Mouse (Mus musculus) thymus, adult 2 months (tissue): ENCODE measurements around the gene Pik3r2. TPM values are rescaled to one million over a fixed set of nuclear protein-coding genes. Genes with fewer than 3 reads are reported as not detected.

ENCODE experiments used
- DNase-seq: peaks from one replicate; pipeline ENCODE4 v3.0.0; 2021
- H3K27ac ChIP-seq: fragments of 200-500 bp; 2 replicates; pipeline ENCODE4 v1.5.1; 2012; ENCODE audit warnings: low read length, control low read depth; ENCODE audit not compliant: control insufficient read depth, insufficient read depth
- H3K27me3 ChIP-seq: fragments of 200-500 bp; 2 replicates; pipeline ENCODE4 v1.6.1; 2012; ENCODE audit warnings: mild to moderate bottlenecking, low read length, moderate library complexity, mixed read lengths; ENCODE audit not compliant: control insufficient read depth, insufficient read depth
- H3K36me3 ChIP-seq: fragments of 200-500 bp; 2 replicates; pipeline ENCODE4 v1.6.1; 2012; ENCODE audit warnings: mild to moderate bottlenecking, low read length, moderate library complexity; ENCODE audit not compliant: control insufficient read depth, insufficient read depth
- H3K4me1 ChIP-seq: fragments of 200-500 bp; replicated peaks from 2 replicates; pipeline ENCODE4 v1.6.1; 2012; ENCODE audit warnings: low read length; ENCODE audit not compliant: control insufficient read depth, insufficient read depth
- H3K4me3 ChIP-seq: fragments of 200-500 bp; 2 replicates; pipeline ENCODE4 v1.5.1; 2012; ENCODE audit warnings: mild to moderate bottlenecking, low read length, control low read depth, moderate library complexity; ENCODE audit not compliant: control insufficient read depth, insufficient read depth
- CTCF ChIP-seq: fragments of 200-500 bp; IDR thresholded peaks from 2 replicates; pipeline ENCODE4 v1.5.1; 2012; ENCODE audit warnings: mild to moderate bottlenecking, control low read depth, low read length, moderate library complexity, borderline replicate concordance; ENCODE audit not compliant: control insufficient read depth, poor library complexity, insufficient read depth; ENCODE audit errors: extremely low read depth
- POLR2A ChIP-seq: fragments of 200-500 bp; IDR thresholded peaks from 2 replicates; pipeline ENCODE4 v1.6.1; 2012; ENCODE audit warnings: mild to moderate bottlenecking, low read length, control low read depth, moderate library complexity; ENCODE audit not compliant: control insufficient read depth, poor library complexity, insufficient read depth; ENCODE audit errors: extremely low read depth
- WGBS: fragments of 180-500 bp; shearing (Covaris S2); methylation state at CpG from one replicate; pipeline ENCODE4 v1.1.7; 2018; 5-methylcytosine and 5-hydroxymethylcytosine counted together
- polyA plus RNA-seq: library from polyadenylated mRNA; depleted of rRNA; stranded (reverse); fragments of >200 nt; gene quantifications from 2 replicates; pipeline ENCODE4 v1.2.3, GENCODE M21; 2012

The Pik3r2 gene
- polyA plus RNA-seq, 1 experiment, result 136 TPM

DNA sequence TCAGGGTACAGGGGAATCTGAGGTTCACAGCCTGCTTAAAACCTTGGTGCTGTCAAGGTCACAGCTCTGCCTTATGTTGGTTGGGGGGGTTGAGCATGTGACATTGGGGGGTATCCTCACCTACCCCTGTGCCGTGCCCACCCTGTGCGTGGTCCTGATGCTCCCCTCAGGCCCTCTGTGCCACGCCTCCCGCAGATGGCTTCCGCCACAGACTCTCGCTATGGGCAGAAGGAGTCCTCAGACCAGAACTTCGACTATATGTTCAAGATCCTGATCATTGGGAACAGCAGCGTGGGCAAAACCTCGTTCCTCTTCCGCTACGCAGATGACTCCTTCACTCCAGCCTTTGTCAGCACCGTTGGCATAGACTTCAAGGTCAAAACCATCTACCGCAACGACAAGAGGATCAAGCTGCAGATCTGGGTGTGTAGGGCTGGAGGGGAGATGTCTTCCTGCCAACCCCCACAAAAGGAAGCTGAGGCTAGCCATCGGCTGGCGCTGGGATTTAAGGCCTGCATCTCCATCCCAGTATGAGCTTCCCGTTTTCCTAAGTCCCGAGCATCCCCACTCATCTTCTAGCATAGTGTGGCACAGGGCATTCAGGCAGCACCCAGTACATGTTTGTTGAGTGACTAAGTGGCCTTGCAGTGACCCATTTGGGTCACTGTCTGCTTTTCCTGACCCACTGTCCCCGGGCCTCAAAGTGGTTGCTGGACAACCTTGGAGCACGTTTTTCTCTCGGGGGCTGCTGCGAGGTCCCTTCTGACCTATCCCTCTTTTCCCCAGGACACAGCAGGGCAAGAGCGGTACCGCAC is 20.6 kb downstream of the Pik3r2 start:
- Histone ChIP-seq H3K36me3 (no peaks in the 10 kb centered on the region), H3K27me3 (no peaks in the 10 kb centered on the region), H3K4me1 (peaks cover 36% of the 10 kb centered on the region), H3K4me3 (no peak overlapping the region), H3K27ac (no peak overlapping the region)
- 81% methylated on average over 24 of the region's 24 CpGs for WGBS
- no peak for TF ChIP-seq CTCF
- no peak for TF ChIP-seq POLR2A
- no peak for DNase-seq

DNA sequence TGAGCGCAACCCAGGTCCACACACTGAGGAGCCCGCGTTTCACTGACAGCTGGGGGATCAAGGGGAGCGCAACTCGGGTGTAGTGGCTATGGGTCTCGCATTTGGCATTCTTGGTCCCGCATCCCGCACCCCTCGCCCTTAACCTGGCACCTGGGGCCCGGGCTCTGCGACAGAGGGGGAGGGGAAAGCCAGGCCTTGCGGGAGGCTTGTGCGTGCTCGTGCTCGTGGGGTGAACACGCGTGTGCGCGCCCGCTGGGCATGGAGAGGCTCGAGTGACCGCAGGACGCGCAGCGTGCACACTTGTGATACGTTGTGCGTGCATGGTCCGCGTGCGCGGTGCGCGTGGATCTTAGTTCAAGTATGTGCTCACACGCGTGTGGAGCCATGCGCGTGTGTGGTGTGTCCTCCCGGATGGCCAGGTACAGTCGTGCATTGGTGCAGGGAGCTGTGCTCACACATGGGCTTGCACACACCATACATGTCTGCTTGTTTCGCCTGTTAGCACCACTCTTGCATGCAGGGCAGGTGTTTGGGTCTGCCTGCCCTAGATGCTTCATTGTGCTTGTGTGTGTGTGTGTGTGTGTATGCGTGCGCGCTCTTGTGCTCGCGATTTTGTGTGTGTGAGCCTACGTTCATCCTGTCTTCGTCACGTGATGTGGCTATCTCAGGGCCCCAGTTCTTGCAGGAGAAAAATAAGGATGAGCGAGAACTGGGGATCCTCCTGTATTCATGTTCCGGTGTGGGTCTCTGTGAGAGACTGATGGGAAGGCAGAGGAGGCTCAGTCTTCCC is 21.4 kb downstream of the Pik3r2 start:
- Histone ChIP-seq H3K36me3 (no peaks in the 10 kb centered on the region), H3K4me1 (peaks cover 33% of the 10 kb centered on the region), H3K27me3 (no peaks in the 10 kb centered on the region), H3K4me3 (peak overlapping the region; percentile 63), H3K27ac (no peak overlapping the region)
- no peak for DNase-seq
- TF ChIP-seq POLR2A (no peak), CTCF (no peak)
- WGBS, result 9% methylated on average over 50 of the region's 50 CpGs

DNA sequence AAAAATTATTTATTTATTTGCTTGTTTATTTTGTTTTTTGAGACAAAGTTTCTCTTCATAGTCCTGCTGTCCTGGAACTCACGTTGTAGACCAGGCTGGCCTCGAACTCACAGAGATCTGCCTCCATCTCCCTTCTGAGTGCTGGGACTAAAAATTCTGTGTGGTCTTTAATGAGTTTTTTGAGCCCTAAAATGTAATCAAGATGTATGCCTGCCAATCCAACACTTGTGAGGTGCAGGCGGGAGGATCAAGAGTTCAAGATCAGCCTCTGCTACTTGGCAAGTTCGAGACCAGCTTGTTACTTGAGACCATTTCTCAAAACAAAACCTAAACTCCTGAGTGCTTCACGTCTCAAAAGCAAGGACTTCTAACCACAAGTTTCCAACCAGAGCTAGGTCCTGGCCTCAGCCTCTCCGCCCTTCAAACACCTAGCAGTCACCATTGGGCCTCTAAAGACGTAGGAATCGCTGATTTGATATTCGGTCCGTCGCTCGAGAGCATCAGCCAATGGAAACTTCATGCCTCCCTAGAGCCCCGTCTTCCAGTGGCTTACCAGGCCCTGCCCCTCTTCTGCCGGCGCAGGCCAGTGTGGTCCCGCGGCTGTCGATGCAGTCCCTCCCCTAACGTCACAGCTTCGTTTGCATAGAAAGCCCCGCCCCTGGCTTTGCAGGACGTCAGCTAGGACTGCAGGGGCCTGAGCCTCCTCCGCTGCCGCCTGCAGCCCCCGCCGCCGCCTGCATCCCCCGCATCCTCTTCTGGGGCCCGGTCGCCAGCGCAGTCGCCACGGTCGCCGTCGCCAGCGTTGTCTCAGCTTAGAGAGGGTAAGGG is 22.3 kb downstream of the Pik3r2 start, which contains the start of gene Rab3a:
Gene Rab3a, plus strand, starts transcription at position 637 of the 828 bp plus-strand sequence.
- H3K36me3 ChIP-seq, result no peaks in the 10 kb centered on the region
- peaks cover 29% of the 10 kb centered on the region for H3K4me1 ChIP-seq
- H3K4me3 ChIP-seq, result peak within 1 kb of the TSS; percentile 63
- DNase-seq, result peak; percentile 93
- TF ChIP-seq POLR2A (peak; percentile 69; the same call in 1 of the 2 replicates), CTCF (peak; percentile 61; the same call in 1 of the 2 replicates)
- 8% methylated on average over 37 of the region's 37 CpGs for WGBS
- no peak within 1 kb of the TSS for H3K27ac ChIP-seq
- no peaks in the 10 kb centered on the region for H3K27me3 ChIP-seq

DNA sequence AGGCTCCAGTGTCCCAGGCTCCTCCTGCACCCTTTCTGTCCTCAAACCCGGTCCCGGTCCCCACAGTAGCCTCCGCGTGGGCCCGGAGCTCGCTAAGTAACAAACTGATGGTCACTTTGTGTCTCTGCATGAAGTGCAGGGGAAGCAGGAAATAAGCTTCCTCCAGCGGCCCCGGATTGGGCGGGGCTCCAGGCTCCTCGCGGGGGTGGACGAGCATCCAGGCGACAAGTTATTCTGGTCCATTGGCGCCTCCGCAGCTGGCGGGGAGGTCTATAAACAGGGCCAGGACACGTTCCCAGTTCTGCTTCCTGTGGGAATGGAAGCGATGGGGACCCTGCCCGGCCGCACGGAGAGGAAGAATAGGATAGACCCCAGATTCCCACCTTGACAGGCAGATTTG is 23.4 kb downstream of the Pik3r2 start:
- no peaks in the 10 kb centered on the region; the same call in 1 of the 2 replicates for H3K27me3 ChIP-seq
- TF ChIP-seq POLR2A, result no peak
- no peak for TF ChIP-seq CTCF
- peaks cover 29% of the 10 kb centered on the region for H3K4me1 ChIP-seq
- no peak overlapping the region for H3K4me3 ChIP-seq
- no peak overlapping the region for H3K27ac ChIP-seq
- no peaks in the 10 kb centered on the region for H3K36me3 ChIP-seq
- WGBS, result 16% methylated on average over 21 of the region's 21 CpGs
- DNase-seq, result peak; percentile 67

DNA sequence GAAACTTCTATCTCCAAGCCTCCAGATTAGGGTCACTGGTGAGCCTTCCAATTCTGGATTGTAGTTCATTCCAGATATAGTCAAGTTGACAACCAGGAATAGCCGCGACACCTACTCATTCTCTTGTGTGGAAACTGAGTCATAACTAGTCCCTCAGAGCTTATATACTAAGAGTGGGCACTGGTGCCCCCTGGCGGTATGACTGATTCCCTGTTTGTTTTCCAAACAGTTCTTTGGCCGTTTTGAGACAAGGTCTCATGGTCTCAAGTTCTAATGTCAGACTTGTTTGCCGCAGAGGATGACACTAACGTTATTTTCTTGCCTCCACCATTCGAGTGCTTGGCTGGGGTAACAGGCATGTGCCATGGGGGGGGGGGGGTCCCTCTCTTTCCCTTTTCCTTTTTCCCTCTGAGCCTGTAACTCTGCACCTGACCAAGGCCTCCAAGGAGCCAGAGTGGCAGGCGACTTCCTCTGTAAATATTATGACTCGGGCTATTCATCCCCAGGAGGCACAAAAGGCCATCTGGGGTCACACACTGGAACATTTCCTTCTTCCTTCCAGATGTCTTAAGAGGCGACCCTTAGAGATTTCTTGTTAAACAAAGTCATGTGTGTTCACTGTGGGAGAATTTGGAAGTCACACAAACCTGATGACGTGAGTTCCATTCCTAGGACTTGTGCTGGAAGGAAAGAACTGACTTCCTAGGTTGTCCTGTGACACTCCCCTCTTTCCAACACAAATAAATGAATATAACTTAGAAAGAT is 24.3 kb downstream of the Pik3r2 start:
- no peak for TF ChIP-seq POLR2A
- TF ChIP-seq CTCF, result no peak
- DNase-seq, result peak; percentile 77
- 30% methylated on average over 11 of the region's 11 CpGs for WGBS
- no peak overlapping the region for H3K4me3 ChIP-seq
- H3K27me3 ChIP-seq, result no peaks in the 10 kb centered on the region; the same call in 1 of the 2 replicates
- H3K27ac ChIP-seq, result no peak overlapping the region
- H3K36me3 ChIP-seq, result no peaks in the 10 kb centered on the region
- H3K4me1 ChIP-seq, result peaks cover 29% of the 10 kb centered on the region

DNA sequence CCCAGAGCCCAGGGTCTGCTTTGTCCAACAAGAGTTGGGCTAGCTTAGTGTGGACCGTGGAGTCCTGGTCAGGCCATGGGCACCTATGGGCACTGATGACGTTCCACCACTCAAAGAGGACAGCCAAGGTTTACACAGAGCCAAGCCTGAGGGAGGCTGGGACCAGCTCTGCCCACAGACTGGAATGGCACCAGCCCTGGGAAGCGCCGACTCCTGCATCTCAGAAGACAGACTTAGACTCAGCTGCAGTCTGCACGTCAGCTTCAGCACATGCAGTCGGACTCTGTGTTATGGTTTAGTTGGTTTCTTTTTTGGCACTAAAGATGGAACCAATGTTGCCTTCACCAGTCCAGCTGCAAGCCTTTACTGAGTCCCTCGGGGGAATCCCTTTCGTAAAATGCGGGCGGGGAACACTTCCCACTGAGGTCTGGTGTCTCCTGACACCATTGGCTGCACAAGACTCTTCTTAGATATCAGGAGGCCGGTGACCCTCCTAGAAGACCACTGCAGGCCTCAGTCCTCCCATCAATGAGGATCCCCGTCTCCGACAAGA is 26.3 kb downstream of the Pik3r2 start:
- no peak overlapping the region for H3K4me3 ChIP-seq
- DNase-seq, result no peak
- H3K36me3 ChIP-seq, result no peaks in the 10 kb centered on the region
- 91% methylated on average over 13 of the region's 13 CpGs for WGBS
- H3K27me3 ChIP-seq, result no peaks in the 10 kb centered on the region; the same call in 1 of the 2 replicates
- peaks cover 20% of the 10 kb centered on the region for H3K4me1 ChIP-seq
- TF ChIP-seq POLR2A (no peak), CTCF (no peak)
- no peak overlapping the region for H3K27ac ChIP-seq
